Mouse (Mus musculus) v-Abl transformed pro-B cells (cell line): Measurements from ENCODE around the gene Stk19.
"Not testable (repeated sequence)": the region's sequence is repeated elsewhere in the genome, so short reads cannot be mapped to it uniquely, and the experiment has no call there.

Experiments
- in situ Hi-C, 2 experiments: fragments of 400-800 bp; cut with MboI; formaldehyde crosslinking; loops; one replicate each; pipeline ENCODE4 v1.15.1; 2025; ENCODE audit not compliant: unreplicated experiment in 2 of 2

The Stk19 gene

GRCm38 (mm10) chr17:34847615-34848014 is 10.9 kb upstream of the Stk19 start:
- in situ Hi-C loops, result no loop called here

- in situ Hi-C loops, result no loop called here
Observed at GRCm38 (mm10) chr17:34847192-34847591, 10.4 kb upstream of the Stk19 start.

GRCm38 (mm10) chr17:34844884-34845283 is 8.1 kb upstream of the Stk19 start:
- in situ Hi-C loops, result no loop called here

- in situ Hi-C loops, result no loop called here
Observed at GRCm38 (mm10) chr17:34840736-34841307, 4.1 kb upstream of the Stk19 start.

- in situ Hi-C loops, result no loop called here
Observed at GRCm38 (mm10) chr17:34838785-34839184, 2.0 kb upstream of the Stk19 start.

- in situ Hi-C loops, result no loop called here
Observed at GRCm38 (mm10) chr17:34837464-34838324, 949 bp upstream of the Stk19 start.

GRCm38 (mm10) chr17:34836155-34836855 is 440 bp downstream of the Stk19 start:
- in situ Hi-C loops, result no loop called here

- in situ Hi-C loops, result not testable (repeated sequence)
Observed at GRCm38 (mm10) chr17:34830776-34831175, 6.0 kb downstream of the Stk19 start.

- in situ Hi-C loops, result loop anchor here (5.0 kb wide), 1 partner anchor 83 kb away; no protein-coding TSS in a partner anchor
Observed at GRCm38 (mm10) chr17:34814818-34815370, 21.9 kb downstream of the Stk19 start.

- in situ Hi-C loops, result loop anchor here (5.0 kb wide), 1 partner anchor 81 kb away; no protein-coding TSS in a partner anchor
Observed at GRCm38 (mm10) chr17:34813747-34814146, 23.0 kb downstream of the Stk19 start.

- in situ Hi-C loops, result loop anchor here (5.0 kb wide), 1 partner anchor 79 kb away; no protein-coding TSS in a partner anchor
Observed at GRCm38 (mm10) chr17:34811275-34811674, 25.5 kb downstream of the Stk19 start.

GRCm38 (mm10) chr17:34810811-34811210 is 25.9 kb downstream of the Stk19 start:
- in situ Hi-C loops, result loop anchor here (5.0 kb wide), 1 partner anchor 79 kb away; no protein-coding TSS in a partner anchor

- in situ Hi-C loops, result loop anchor here (5.0 kb wide), 1 partner anchor 78 kb away; no protein-coding TSS in a partner anchor
Observed at GRCm38 (mm10) chr17:34810411-34810810, 26.3 kb downstream of the Stk19 start.

- in situ Hi-C loops, result no loop called here
Observed at GRCm38 (mm10) chr17:34808599-34809205, 28.0 kb downstream of the Stk19 start.

- in situ Hi-C loops, result no loop called here
Observed at GRCm38 (mm10) chr17:34807176-34807575, 29.6 kb downstream of the Stk19 start.

- in situ Hi-C loops, result no loop called here
Observed at GRCm38 (mm10) chr17:34804871-34805562, 31.7 kb downstream of the Stk19 start.

- in situ Hi-C loops, result not testable (repeated sequence)
Observed at GRCm38 (mm10) chr17:34804301-34804700, 32.4 kb downstream of the Stk19 start, which contains the start of gene Cyp21a1. TSS of gene Cyp21a1 (minus strand) at chr17:34804561.

- in situ Hi-C loops, result not testable (repeated sequence)
Observed at GRCm38 (mm10) chr17:34803367-34803766, 33.4 kb downstream of the Stk19 start.

- in situ Hi-C loops, result not testable (repeated sequence)
Observed at GRCm38 (mm10) chr17:34802756-34803155, 34.0 kb downstream of the Stk19 start.
